Mouse (Mus musculus) liver, adult 2 months (tissue): Measurements from ENCODE around the gene Tmprss2.

ENCODE experiments used
- CTCF ChIP-seq: fragments of 200-500 bp; IDR thresholded peaks from 2 replicates; pipeline ENCODE4 v1.5.1; 2011; ENCODE audit warnings: low read depth, low read length, control low read depth
- POLR2A ChIP-seq: fragments of 200-500 bp; IDR thresholded peaks from 2 replicates; pipeline ENCODE4 v1.6.1; 2011; ENCODE audit warnings: low read length, control low read depth; ENCODE audit not compliant: insufficient read depth; ENCODE audit errors: extremely low read depth

GRCm38 (mm10) chr16:97632880-97633484, 22.0 kb upstream of the Tmprss2 start:
- TF ChIP-seq CTCF (no peak), POLR2A (no peak)
